In genomic region chr13:19674025-19674424, GRCm38 (mm10) we compare ENCODE assay signal across 32 mouse cellular contexts. TPM values are rescaled to one million over a fixed set of nuclear protein-coding genes. Genes with fewer than 3 reads are reported as not detected.
"Had no signal": no experiment of that assay in that cellular context is flagged by ENCODE, and none has a peak within 500 bp of the region (broad histone marks: within the 10 kb centered on the region; RNA-seq: fewer than 3 reads in every experiment).

No protein-coding gene starts in this region.

- H3K27ac ChIP-seq: embryonic facial prominence, embryonic 10.5 days; embryonic facial prominence, embryonic 12.5 days; embryonic facial prominence, embryonic 13.5 days; embryonic facial prominence, embryonic 15.5 days; forebrain, embryonic 10.5 days; forebrain, embryonic 12.5 days; forebrain, embryonic 15.5 days; gastrocnemius, adult 2 months; heart, adult 2 months; heart, embryonic 10.5 days had no signal

- H3K36me3 ChIP-seq: embryonic facial prominence, embryonic 10.5 days; embryonic facial prominence, embryonic 12.5 days; embryonic facial prominence, embryonic 13.5 days; embryonic facial prominence, embryonic 15.5 days; forebrain, embryonic 10.5 days; forebrain, embryonic 12.5 days; forebrain, embryonic 15.5 days; heart, embryonic 10.5 days had no signal

- DNase-seq: cerebellum, adult 2 months; cerebellum, adult 8-10 months; cerebellum, adult 9-10 months; cerebellum, adult 9-11 months; cerebellum, postnatal 10 days; cerebellum, postnatal 14 days; cerebellum, postnatal 25 days; cerebellum, postnatal 36 days; embryo, embryonic 11 days; forebrain, postnatal 0 days; gastrocnemius, adult 2 months; gastrocnemius, postnatal 10 days; gastrocnemius, postnatal 14 days; gastrocnemius, postnatal 25 days; gastrocnemius, postnatal 36 days; heart, adult 11 months; heart, adult 18-20 months; heart, adult 2 months had no signal

- H3K9ac ChIP-seq: embryonic facial prominence, embryonic 12.5 days; embryonic facial prominence, embryonic 13.5 days; embryonic facial prominence, embryonic 15.5 days; forebrain, embryonic 12.5 days; forebrain, embryonic 15.5 days; forebrain, postnatal 0 days had no signal

- H3K27me3 ChIP-seq: embryonic facial prominence, embryonic 12.5 days; embryonic facial prominence, embryonic 13.5 days; embryonic facial prominence, embryonic 15.5 days; forebrain, embryonic 12.5 days; forebrain, embryonic 15.5 days had no signal

- H3K4me1 ChIP-seq: embryonic facial prominence, embryonic 10.5 days; embryonic facial prominence, embryonic 12.5 days; embryonic facial prominence, embryonic 15.5 days; forebrain, embryonic 10.5 days; forebrain, embryonic 12.5 days; heart, embryonic 10.5 days had no signal

- H3K4me2 ChIP-seq: embryonic facial prominence, embryonic 12.5 days; embryonic facial prominence, embryonic 13.5 days; embryonic facial prominence, embryonic 15.5 days; forebrain, embryonic 12.5 days; forebrain, embryonic 15.5 days; heart, embryonic 11.5 days had no signal

- H3K9me3 ChIP-seq: embryonic facial prominence, embryonic 10.5 days; embryonic facial prominence, embryonic 12.5 days; embryonic facial prominence, embryonic 13.5 days; embryonic facial prominence, embryonic 15.5 days; forebrain, embryonic 10.5 days; forebrain, embryonic 12.5 days; forebrain, embryonic 15.5 days; heart, embryonic 10.5 days had no signal

- H3K4me3 ChIP-seq: embryonic facial prominence, embryonic 10.5 days; embryonic facial prominence, embryonic 12.5 days; embryonic facial prominence, embryonic 13.5 days; embryonic facial prominence, embryonic 15.5 days; erythroblast, embryonic 14.5 days; forebrain, embryonic 10.5 days; forebrain, embryonic 12.5 days; forebrain, embryonic 15.5 days; gastrocnemius, adult 2 months; heart, adult 2 months; heart, embryonic 10.5 days had no signal

RNA-seq across cellular contexts. Expression of gene Nme8, which starts 23.6 kb away (rescaled TPM):
- polyA plus RNA-seq: cerebellum, adult 2 months; cortical plate, adult 2 months; embryonic facial prominence, embryonic 10.5 days; embryonic facial prominence, embryonic 11.5 days; embryonic facial prominence, embryonic 12.5 days; embryonic facial prominence, embryonic 13.5 days; embryonic facial prominence, embryonic 14.5 days; embryonic facial prominence, embryonic 15.5 days; erythroblast, embryonic 14.5 days; forebrain, embryonic 10.5 days; forebrain, embryonic 12.5 days; forebrain, embryonic 15.5 days; forebrain, postnatal 0 days; frontal cortex, adult 2 months; heart, adult 2 months; heart, embryonic 10.5 days; heart, embryonic 11.5 days had no signal

RNA-seq across cellular contexts. Expression of gene Sfrp4, which starts 51.1 kb away (rescaled TPM):
- polyA plus RNA-seq: erythroblast, embryonic 14.5 days had no signal
